Mouse (Mus musculus) liver, embryonic 14.5 days (tissue): ENCODE data around the gene Bves. TPM values are rescaled to one million over a fixed set of nuclear protein-coding genes. Genes with fewer than 3 reads are reported as not detected.
"Not testable (repeated sequence)": the region's sequence is repeated elsewhere in the genome, so short reads cannot be mapped to it uniquely, and the experiment has no call there.

ENCODE experiments used
- ATAC-seq: fragments of 200-750 bp; cut with Nextera tagmentation; 2 replicates; pipeline ENCODE4 v1.8.0; 2017; ENCODE audit warnings: moderate number of reproducible peaks, mild to moderate bottlenecking, moderate library complexity; ENCODE audit not compliant: insufficient read depth
- DNase-seq, 3 experiments: peaks; one replicate each; pipeline ENCODE4 v3.0.0-alpha.2; 2012 to 2013; ENCODE audit warnings: low read depth in 3 of 3, low spot score in 3 of 3
- H3K27ac ChIP-seq: fragments of 300-500 bp; sonication (generic); 2 replicates; pipeline ENCODE4 v1.5.1; 2014; ENCODE audit warnings: moderate library complexity, mild to moderate bottlenecking, control low read depth, inconsistent platforms
- H3K27me3 ChIP-seq: fragments of 300-500 bp; sonication (generic); 2 replicates; pipeline ENCODE4 v1.6.1; 2014; ENCODE audit warnings: mild to moderate bottlenecking, low read length, moderate library complexity; ENCODE audit not compliant: control insufficient read depth, insufficient read depth
- H3K36me3 ChIP-seq: fragments of 300-500 bp; sonication (generic); replicated peaks from 2 replicates; pipeline ENCODE4 v1.6.1; 2014; ENCODE audit warnings: low read depth; ENCODE audit not compliant: control insufficient read depth, insufficient read depth
- H3K4me1 ChIP-seq, 2 experiments: fragments of 200-500 bp in 1 of 2; fragments of 300-500 bp in 1 of 2; sonication (generic) in 1 of 2; replicated peaks; 2 replicates each; pipeline ENCODE4 v1.6.1; 2012 to 2014; ENCODE audit warnings: antibody characterized with exemption in 1 of 2, inconsistent platforms in 1 of 2, low read length in 1 of 2; ENCODE audit not compliant: control insufficient read depth in 2 of 2, insufficient read depth in 2 of 2
- H3K4me2 ChIP-seq: fragments of 300-500 bp; sonication (generic); 2 replicates; pipeline ENCODE4 v1.6.1; 2014; ENCODE audit warnings: low read depth, mild to moderate bottlenecking, control low read depth, moderate library complexity
- H3K4me3 ChIP-seq, 2 experiments: fragments of 200-500 bp in 1 of 2; fragments of 300-500 bp in 1 of 2; sonication (generic) in 1 of 2; 2 replicates each; pipeline ENCODE4 v1.5.1; 2012 to 2014; ENCODE audit warnings: low read depth in 2 of 2, low read length in 2 of 2, mild to moderate bottlenecking in 2 of 2, control low read depth in 1 of 2, inconsistent platforms in 1 of 2, moderate library complexity in 1 of 2; ENCODE audit not compliant: insufficient read depth in 1 of 2
- H3K9ac ChIP-seq: fragments of 300-500 bp; sonication (generic); replicated peaks from 2 replicates; pipeline ENCODE4 v1.6.1; 2014; ENCODE audit warnings: mild to moderate bottlenecking, control low read depth, moderate library complexity
- H3K9me3 ChIP-seq: fragments of 300-500 bp; sonication (generic); 2 replicates; pipeline ENCODE4 v1.6.1; 2016; ENCODE audit warnings: low read length, mixed read lengths; ENCODE audit not compliant: control insufficient read depth
- CTCF ChIP-seq: IDR thresholded peaks from 2 replicates; pipeline ENCODE4 v1.5.1; 2016; ENCODE audit warnings: antibody characterized with exemption, low read depth, control low read depth
- EP300 ChIP-seq: IDR thresholded peaks from 2 replicates; pipeline ENCODE4 v1.6.1; 2016; ENCODE audit warnings: antibody characterized with exemption, low read depth
- WGBS: fragments of 180-500 bp; shearing (Covaris S2); extraction: QIAGEN DNeasy Blood & Tissue Kit; methylation state at CpG from one replicate; pipeline ENCODE4 v1.1.7; 2014; ENCODE audit not compliant: insufficient replicate concordance; 5-methylcytosine and 5-hydroxymethylcytosine counted together
- polyA plus RNA-seq, 2 experiments: library from polyadenylated mRNA; depleted of rRNA in 1 of 2; stranded (reverse) in 1 of 2; unstranded in 1 of 2; fragments of >200 nt; fragmentation: Nextera tagmentation in 1 of 2; extraction: Ambion mirVana in 1 of 2; gene quantifications; 2 replicates each; pipeline versions ENCODE4 v1.2.1 to v1.2.3; 2012 to 2014

Gene Bves
- polyA plus RNA-seq, 2 experiments, result 0.02 TPM; not detected in 1

- H3K36me3 ChIP-seq, H3K9ac ChIP-seq, H3K4me1 ChIP-seq, H3K27me3 ChIP-seq, H3K27ac ChIP-seq, H3K4me3 ChIP-seq, H3K4me2 ChIP-seq, H3K9me3 ChIP-seq, ATAC-seq, DNase-seq: not testable (repeated sequence)
- TF ChIP-seq CTCF, result peak; percentile 34
- WGBS, result 55% methylated on average over 3 of the region's 3 CpGs
Observed at GRCm38 (mm10) chr10:45348143-45348542, 12.6 kb downstream of the Bves start.

- H3K9ac ChIP-seq, result no peak overlapping the region
- H3K4me2 ChIP-seq, result no peak overlapping the region
- H3K27me3 ChIP-seq, result no peaks in the 10 kb centered on the region
- no peak overlapping the region for H3K27ac ChIP-seq
- no peaks in the 10 kb centered on the region for H3K36me3 ChIP-seq
- no peak for DNase-seq
- no peaks in the 10 kb centered on the region for H3K4me1 ChIP-seq
- ATAC-seq, result no peak
- H3K4me3 ChIP-seq, result no peak overlapping the region
- H3K9me3 ChIP-seq, result no peaks in the 10 kb centered on the region
- 72% methylated on average over 6 of the region's 6 CpGs for WGBS
- TF ChIP-seq CTCF (no peak), EP300 (no peak)
Observed at GRCm38 (mm10) chr10:45356091-45356490, 20.5 kb downstream of the Bves start.

DNA sequence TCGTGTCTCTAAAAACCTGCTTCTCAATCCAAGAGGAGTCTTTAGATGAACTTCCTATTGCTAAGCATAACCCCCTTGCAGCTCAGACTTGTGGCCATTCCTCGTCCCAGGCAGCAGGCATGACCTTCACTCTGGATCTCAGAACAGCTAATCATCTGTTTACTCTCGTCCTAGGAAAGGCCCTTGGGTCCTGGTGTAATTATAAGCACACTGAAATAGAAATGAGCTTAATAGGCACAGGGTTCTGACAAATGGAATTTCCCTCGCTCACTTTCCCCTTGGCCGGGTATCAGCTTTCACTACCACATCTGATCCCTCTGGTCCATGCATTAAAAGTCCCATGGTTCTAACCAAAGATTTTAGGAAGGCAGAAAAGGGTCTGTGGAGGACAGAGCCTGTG is 27.8 kb downstream of the Bves start:
- no peak for TF ChIP-seq EP300
- TF ChIP-seq CTCF, result no peak
- WGBS, result 32% methylated on average over 5 of the region's 5 CpGs
- Histone ChIP-seq H3K4me1 (no peaks in the 10 kb centered on the region), H3K9me3 (no peaks in the 10 kb centered on the region), H3K9ac (no peak overlapping the region), H3K27me3 (no peaks in the 10 kb centered on the region), H3K4me3 (no peak overlapping the region), H3K36me3 (no peaks in the 10 kb centered on the region), H3K27ac (no peak overlapping the region), H3K4me2 (no peak overlapping the region)
- DNase-seq (no peak), ATAC-seq (no peak)

DNA sequence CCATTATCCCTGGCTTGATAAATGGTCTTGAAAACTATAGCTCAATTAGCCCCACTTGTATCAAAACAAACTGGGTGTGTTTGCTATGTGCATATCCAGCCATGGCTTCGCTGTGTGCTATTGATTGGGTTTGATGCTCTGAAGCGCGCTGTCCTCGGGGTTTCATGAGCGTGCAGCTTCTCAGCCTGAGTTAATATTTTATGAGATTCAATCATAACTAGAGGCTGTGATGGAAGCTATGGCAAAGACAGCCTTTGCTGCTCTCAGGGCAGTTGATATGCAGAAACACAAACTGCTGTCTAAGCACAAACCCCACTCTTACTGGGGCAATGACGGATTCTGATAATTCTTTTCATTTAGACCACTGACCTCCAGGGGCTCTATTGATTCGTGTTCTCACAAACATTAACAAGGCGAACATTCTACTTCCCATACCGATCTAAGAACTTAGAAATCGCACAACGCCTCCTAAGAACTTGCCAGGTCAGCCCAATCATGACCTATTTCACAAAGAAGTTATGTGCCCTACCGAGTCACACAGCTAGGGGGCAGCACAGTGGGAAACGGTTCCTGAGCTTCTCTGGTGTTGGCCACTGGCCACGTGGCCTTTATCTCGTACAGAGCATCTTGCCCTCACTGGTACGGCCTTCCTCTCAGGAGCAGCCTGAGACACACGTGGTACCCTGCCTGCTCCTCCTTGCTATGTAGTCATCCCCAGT is 31.6 kb downstream of the Bves start:
- no peaks in the 10 kb centered on the region for H3K27me3 ChIP-seq
- H3K4me2 ChIP-seq, result no peak overlapping the region
- no peak overlapping the region for H3K4me3 ChIP-seq
- no peaks in the 10 kb centered on the region for H3K9me3 ChIP-seq
- no peak for TF ChIP-seq EP300
- peak; percentile 43 for TF ChIP-seq CTCF
- no peak overlapping the region for H3K9ac ChIP-seq
- DNase-seq (no peak), ATAC-seq (no peak)
- WGBS, result 62% methylated on average over 17 of the region's 17 CpGs
- H3K4me1 ChIP-seq, result no peaks in the 10 kb centered on the region
- H3K27ac ChIP-seq, result no peak overlapping the region
- H3K36me3 ChIP-seq, result no peaks in the 10 kb centered on the region

- 65% methylated on average over 3 of the region's 3 CpGs for WGBS
- no peaks in the 10 kb centered on the region for H3K36me3 ChIP-seq
- TF ChIP-seq EP300 (no peak), CTCF (no peak)
Observed at GRCm38 (mm10) chr10:45369639-45370038, 34.1 kb downstream of the Bves start.

More at GRCm38 (mm10) chr10:45369639-45370038, 34.1 kb downstream of the Bves start:
- Histone ChIP-seq H3K27me3 (no peaks in the 10 kb centered on the region), H3K9me3 (no peaks in the 10 kb centered on the region), H3K4me3 (no peak overlapping the region), H3K27ac (no peak overlapping the region), H3K4me1 (no peaks in the 10 kb centered on the region), H3K9ac (no peak overlapping the region), H3K4me2 (no peak overlapping the region)
- no peak for ATAC-seq
- no peak for DNase-seq
